Mouse (Mus musculus): ENCODE results near the gene Ncam1.

DNA sequence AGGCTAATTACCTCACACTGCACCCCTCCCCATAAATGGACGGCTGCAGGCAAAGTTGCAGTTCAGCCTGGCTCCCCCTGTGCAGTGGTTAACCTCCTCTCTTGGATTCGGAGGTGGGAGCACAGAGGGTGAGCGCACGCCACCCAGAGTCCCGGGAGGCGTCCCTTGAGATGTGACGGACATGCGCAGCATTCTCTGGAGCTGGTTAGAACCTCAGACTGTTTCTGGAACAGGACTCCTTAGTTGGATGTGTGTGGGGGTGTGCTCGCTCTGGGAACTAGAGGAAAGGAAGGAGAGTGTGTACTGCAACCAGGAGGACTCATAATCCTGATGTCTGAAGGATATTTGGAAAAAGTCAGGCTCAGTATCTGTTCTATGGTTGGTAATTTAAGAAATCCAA, 274.0 kb downstream of the Ncam1 start:
- TF ChIP-seq CTCF (IDR thresholded peaks at IDR 0.05; ENCODE audit: insufficient read depth, low read depth, low read length) (no peak), POLR2A (IDR thresholded peaks at IDR 0.05; ENCODE audit: insufficient read depth, low read depth, low read length) (no peak)

Data from olfactory bulb, adult 2 months (tissue).